Mouse (Mus musculus) forebrain, embryonic 15.5 days (tissue): ENCODE measurements at regions not wholly inside any gene's neighbourhood (a gene's known extent, or its start where the extent isn't known, plus 50 kb on each side); places are given as distances from the start of the nearest gene placed in this dataset.

Experiments used
- ATAC-seq: fragments of 200-750 bp; cut with Nextera tagmentation; replicated peaks from 2 replicates; pipeline ENCODE4 v1.8.0; 2017; ENCODE audit warnings: mild to moderate bottlenecking, moderate TSS enrichment, moderate library complexity
- H3K27ac ChIP-seq: fragments of 300-500 bp; sonication (generic); replicated peaks from 2 replicates; pipeline ENCODE4 v1.5.1; 2015; ENCODE audit warnings: mild to moderate bottlenecking, inconsistent platforms
- H3K27me3 ChIP-seq: fragments of 300-500 bp; sonication (generic); 2 replicates; pipeline ENCODE4 v1.6.1; 2015; ENCODE audit warnings: inconsistent platforms
- H3K36me3 ChIP-seq: fragments of 300-500 bp; sonication (generic); 2 replicates; pipeline ENCODE4 v1.6.1; 2015; ENCODE audit warnings: mild to moderate bottlenecking, inconsistent platforms
- H3K4me1 ChIP-seq: fragments of 300-500 bp; sonication (generic); 2 replicates; pipeline ENCODE4 v1.6.1; 2015; ENCODE audit warnings: inconsistent platforms
- H3K4me2 ChIP-seq: fragments of 300-500 bp; sonication (generic); replicated peaks from 2 replicates; pipeline ENCODE4 v1.6.1; 2015; ENCODE audit warnings: mild to moderate bottlenecking, inconsistent platforms
- H3K4me3 ChIP-seq: fragments of 300-500 bp; sonication (generic); 2 replicates; pipeline ENCODE4 v1.5.1; 2015; ENCODE audit warnings: mild to moderate bottlenecking, inconsistent platforms
- H3K9ac ChIP-seq: fragments of 300-500 bp; sonication (generic); replicated peaks from 2 replicates; pipeline ENCODE4 v1.6.1; 2015; ENCODE audit warnings: mild to moderate bottlenecking, inconsistent platforms
- H3K9me3 ChIP-seq: fragments of 300-500 bp; sonication (generic); 2 replicates; pipeline ENCODE4 v1.6.1; 2016; ENCODE audit warnings: inconsistent platforms
- WGBS: fragments of 180-500 bp; shearing (Covaris S2); methylation state at CpG from one replicate; pipeline ENCODE4 v1.1.7; 2015; ENCODE audit warnings: mixed read lengths; 5-methylcytosine and 5-hydroxymethylcytosine counted together

DNA sequence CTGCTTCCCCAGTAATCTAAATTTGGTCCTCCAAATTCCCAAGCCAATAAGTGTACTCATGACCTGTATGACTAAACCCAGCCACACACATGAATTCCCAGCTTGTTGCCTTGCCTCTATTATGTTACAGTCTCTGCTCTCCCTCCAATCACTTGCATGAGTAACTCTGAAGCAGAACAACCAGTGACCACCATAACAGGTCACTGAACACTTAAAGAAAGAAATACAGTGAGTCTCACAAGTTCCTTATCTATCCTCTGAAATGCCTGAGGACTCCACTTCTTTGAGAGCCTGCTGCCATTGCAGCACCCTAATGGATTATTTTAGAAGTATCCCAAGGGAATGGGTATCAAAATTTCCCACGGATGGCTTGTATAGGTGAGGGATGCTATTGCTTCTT is 909.7 kb downstream of the Sorcs3 start:
- no peak for ATAC-seq
- Histone ChIP-seq H3K9me3 (no peaks in the 10 kb centered on the region), H3K36me3 (no peaks in the 10 kb centered on the region), H3K4me1 (no peaks in the 10 kb centered on the region), H3K27ac (no peak overlapping the region), H3K4me3 (no peak overlapping the region), H3K4me2 (no peak overlapping the region), H3K9ac (no peak overlapping the region), H3K27me3 (no peaks in the 10 kb centered on the region)
- WGBS, result 13% methylated on average over 1 of the region's 1 CpGs

DNA sequence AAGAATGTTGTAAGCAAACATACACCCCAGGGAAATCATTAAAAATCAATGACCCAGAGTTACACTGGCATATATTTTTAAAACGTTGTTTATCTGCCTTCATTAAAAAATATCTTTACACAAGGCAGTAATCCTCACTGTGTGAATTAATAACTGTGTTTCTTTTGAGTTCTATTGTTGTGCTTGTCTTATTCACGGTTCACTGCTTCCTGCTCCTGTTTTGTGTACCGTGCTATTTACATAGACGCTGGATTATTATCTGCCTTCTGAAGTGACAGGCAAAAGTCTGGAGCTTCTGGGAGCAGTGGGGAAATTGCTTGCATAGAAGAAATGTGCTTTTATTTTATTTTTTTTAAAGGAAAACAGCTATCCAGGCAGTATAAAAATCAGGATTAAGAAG is 925.8 kb downstream of the Sorcs3 start:
- H3K4me2 ChIP-seq, result no peak overlapping the region
- H3K4me1 ChIP-seq, result peaks cover 7% of the 10 kb centered on the region; the same call in 1 of the 2 replicates
- H3K27me3 ChIP-seq, result no peaks in the 10 kb centered on the region
- H3K9ac ChIP-seq, result no peak overlapping the region
- ATAC-seq, result no peak
- H3K27ac ChIP-seq, result no peak overlapping the region; the same call in 1 of the 2 replicates
- H3K36me3 ChIP-seq, result no peaks in the 10 kb centered on the region
- no peaks in the 10 kb centered on the region for H3K9me3 ChIP-seq
- H3K4me3 ChIP-seq, result no peak overlapping the region
- WGBS, result 5% methylated on average over 4 of the region's 4 CpGs

DNA sequence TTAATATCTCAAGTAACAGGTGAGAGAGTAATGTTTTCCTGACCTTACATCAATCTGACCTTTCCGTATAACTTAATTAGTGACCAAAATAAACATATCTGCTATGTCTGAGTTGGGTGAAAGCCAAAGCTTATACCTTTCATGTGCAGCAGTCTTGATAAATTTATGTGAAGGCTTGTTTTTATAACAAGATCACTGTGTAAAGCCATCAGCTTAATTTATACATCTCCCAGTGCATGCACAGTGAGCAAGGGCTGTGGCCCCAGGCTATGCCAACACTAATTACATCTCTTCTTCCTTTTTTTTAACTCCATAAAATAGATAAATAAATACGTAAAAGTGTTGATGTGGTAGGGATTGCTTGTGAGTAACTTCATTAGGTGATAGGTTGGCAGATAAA is 966.3 kb downstream of the Sorcs3 start:
- no peak overlapping the region for H3K4me2 ChIP-seq

DNA sequence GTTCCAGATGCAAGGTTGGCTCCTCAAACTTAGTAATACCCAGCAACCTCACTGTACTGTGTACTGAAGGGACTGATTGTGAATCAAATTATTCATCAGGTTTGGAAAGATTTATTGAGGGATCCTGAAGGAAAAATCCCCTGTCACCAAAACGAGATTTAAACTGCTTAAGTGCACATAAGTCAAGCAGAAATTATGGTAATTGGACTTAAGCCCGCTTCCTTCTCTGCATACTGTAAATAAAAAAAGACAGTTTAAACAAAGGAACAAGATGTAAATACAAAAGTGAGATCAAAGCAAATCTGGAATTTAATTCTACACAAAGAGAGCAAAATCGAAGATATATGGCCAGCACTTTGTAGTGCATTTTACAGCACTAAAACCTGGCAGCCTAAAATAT is 1002.1 kb downstream of the Sorcs3 start:
- 47% methylated on average over 3 of the region's 3 CpGs for WGBS
- Histone ChIP-seq H3K27me3 (no peaks in the 10 kb centered on the region), H3K36me3 (no peaks in the 10 kb centered on the region), H3K4me1 (no peaks in the 10 kb centered on the region), H3K9ac (no peak overlapping the region), H3K9me3 (no peaks in the 10 kb centered on the region), H3K4me3 (no peak overlapping the region), H3K27ac (no peak overlapping the region), H3K4me2 (no peak overlapping the region)
- ATAC-seq, result no peak

More for the DNA sequence above, 966.3 kb downstream of the Sorcs3 start:
- Histone ChIP-seq H3K9me3 (no peaks in the 10 kb centered on the region), H3K9ac (no peak overlapping the region), H3K4me1 (no peaks in the 10 kb centered on the region), H3K27me3 (no peaks in the 10 kb centered on the region), H3K4me3 (no peak overlapping the region), H3K36me3 (no peaks in the 10 kb centered on the region), H3K27ac (no peak overlapping the region)
- no peak for ATAC-seq
- 82% methylated on average over 2 of the region's 2 CpGs for WGBS

DNA sequence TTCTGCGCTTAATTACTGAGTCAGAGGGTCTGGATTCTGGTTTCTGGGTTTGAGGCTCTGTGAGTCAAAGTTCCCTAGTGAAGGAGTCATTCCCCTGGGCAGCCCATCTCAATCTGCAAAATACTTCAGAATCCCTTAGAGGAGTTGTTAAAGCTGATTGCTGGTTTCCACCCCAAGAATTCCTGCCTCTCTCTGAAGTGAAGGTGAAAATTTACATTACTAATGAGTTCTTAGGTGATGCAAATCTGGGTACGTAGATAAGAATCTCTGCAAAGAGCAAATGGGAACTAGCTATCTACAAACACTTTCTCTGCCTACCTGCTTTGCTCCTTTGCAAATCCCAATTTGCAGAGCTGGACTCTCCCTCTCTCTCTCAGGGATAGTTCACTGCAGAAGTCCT is 1036.8 kb downstream of the Sorcs3 start:
- no peak overlapping the region for H3K27ac ChIP-seq
- H3K4me1 ChIP-seq, result 0 out of 2 replicates have a peak, but pooled peaks cover 5% of the 10 kb centered on the region
- no peak overlapping the region for H3K4me3 ChIP-seq
- H3K4me2 ChIP-seq, result no peak overlapping the region
- WGBS, result 66% methylated on average over 2 of the region's 2 CpGs
- H3K27me3 ChIP-seq, result no peaks in the 10 kb centered on the region
- H3K9ac ChIP-seq, result no peak overlapping the region
- H3K9me3 ChIP-seq, result no peaks in the 10 kb centered on the region
- no peak for ATAC-seq
- no peaks in the 10 kb centered on the region for H3K36me3 ChIP-seq

DNA sequence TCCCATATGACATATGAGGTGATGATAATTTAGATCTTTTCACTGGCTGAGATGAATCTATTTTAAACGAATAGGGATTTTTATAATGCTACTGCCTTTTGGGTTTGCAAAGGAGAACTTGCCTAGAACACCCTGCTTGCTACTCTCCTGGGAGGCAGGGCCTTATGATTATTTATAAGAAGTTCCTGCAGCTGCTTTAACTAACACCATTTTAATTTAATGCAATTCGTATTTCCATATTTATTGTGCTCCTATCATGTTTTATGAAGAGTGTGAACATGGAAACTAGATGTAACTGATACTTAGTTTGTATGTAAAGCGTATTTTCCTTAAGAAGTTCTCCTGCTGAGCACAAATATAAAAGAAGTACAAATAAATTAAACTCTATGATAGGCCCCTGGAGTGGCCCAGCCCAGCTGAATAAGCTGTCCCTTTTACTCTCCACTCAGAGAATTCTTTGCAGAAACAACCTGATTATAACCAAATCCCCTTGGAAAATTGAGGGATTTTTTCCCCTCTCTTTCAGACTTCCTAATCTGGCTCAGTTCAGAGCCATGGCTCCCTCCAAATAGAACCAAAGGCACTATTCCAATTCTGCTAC is 1039.4 kb downstream of the Sorcs3 start:
- Histone ChIP-seq H3K4me2 (no peak overlapping the region), H3K9me3 (no peaks in the 10 kb centered on the region), H3K9ac (no peak overlapping the region), H3K27ac (no peak overlapping the region), H3K4me3 (no peak overlapping the region), H3K27me3 (no peaks in the 10 kb centered on the region), H3K4me1 (0 out of 2 replicates have a peak, but pooled peaks cover 5% of the 10 kb centered on the region), H3K36me3 (no peaks in the 10 kb centered on the region)
- WGBS, result 38% methylated on average over 3 of the region's 3 CpGs
- ATAC-seq, result peak; percentile 35; the same call in 1 of the 2 replicates

DNA sequence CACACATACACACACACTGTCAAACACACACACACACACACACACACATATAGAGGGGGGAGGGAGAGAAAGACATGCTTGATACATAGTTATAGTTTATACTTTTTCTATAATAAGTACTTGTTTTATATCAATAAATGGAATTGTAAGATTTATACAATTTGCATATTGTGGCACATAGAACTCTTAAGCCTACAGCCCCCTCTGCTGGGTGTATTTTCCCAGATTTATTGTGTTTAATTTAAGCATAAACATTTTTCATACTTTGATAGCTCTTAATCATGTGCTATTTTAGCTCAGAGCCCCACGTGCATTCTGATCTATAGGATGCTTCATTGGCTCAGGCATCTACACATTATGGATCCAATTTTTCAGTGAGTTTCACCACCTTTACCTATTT is 1058.8 kb downstream of the Sorcs3 start:
- 67% methylated on average over 1 of the region's 1 CpGs for WGBS
- Histone ChIP-seq H3K4me2 (no peak overlapping the region), H3K9ac (no peak overlapping the region), H3K4me1 (no peaks in the 10 kb centered on the region; the same call in 1 of the 2 replicates), H3K27ac (no peak overlapping the region), H3K4me3 (no peak overlapping the region), H3K27me3 (no peaks in the 10 kb centered on the region), H3K36me3 (no peaks in the 10 kb centered on the region), H3K9me3 (no peaks in the 10 kb centered on the region)
- no peak for ATAC-seq

DNA sequence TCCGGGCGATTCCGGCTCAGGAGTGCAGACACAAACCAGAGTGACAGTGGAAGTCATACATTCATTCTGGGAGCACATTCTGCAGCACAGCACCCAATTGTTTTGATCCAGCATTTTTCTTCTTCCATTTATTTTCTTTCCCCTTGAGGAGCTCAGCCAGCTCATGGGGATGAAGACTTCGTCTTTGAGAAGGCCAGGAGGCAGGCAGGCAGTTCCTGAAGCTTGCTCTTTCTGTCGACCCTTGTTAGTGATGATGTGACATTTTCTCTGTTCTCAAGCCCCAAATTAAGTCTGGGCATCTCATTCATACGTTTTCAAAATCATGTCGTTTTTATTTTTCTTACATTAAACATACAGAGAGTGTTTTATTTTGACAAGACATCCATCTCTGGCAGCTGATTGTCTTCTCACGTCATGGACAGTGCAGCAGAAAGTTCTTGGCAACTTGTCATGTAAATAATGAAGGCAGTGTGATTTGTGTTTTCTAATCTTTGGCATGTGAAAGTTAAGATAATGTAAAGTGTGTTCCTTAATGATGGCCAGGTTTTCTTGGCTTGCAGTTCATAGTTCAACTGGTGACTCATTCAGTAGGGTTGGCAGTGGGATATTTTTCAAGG is 1062.1 kb downstream of the Sorcs3 start:
- H3K9ac ChIP-seq, result no peak overlapping the region
- no peaks in the 10 kb centered on the region for H3K36me3 ChIP-seq
- no peak for ATAC-seq
- no peak overlapping the region for H3K4me3 ChIP-seq
- no peak overlapping the region for H3K27ac ChIP-seq
- no peak overlapping the region for H3K4me2 ChIP-seq
- no peaks in the 10 kb centered on the region; the same call in 1 of the 2 replicates for H3K4me1 ChIP-seq
- WGBS, result 56% methylated on average over 8 of the region's 8 CpGs
- no peaks in the 10 kb centered on the region for H3K27me3 ChIP-seq
- no peaks in the 10 kb centered on the region for H3K9me3 ChIP-seq

DNA sequence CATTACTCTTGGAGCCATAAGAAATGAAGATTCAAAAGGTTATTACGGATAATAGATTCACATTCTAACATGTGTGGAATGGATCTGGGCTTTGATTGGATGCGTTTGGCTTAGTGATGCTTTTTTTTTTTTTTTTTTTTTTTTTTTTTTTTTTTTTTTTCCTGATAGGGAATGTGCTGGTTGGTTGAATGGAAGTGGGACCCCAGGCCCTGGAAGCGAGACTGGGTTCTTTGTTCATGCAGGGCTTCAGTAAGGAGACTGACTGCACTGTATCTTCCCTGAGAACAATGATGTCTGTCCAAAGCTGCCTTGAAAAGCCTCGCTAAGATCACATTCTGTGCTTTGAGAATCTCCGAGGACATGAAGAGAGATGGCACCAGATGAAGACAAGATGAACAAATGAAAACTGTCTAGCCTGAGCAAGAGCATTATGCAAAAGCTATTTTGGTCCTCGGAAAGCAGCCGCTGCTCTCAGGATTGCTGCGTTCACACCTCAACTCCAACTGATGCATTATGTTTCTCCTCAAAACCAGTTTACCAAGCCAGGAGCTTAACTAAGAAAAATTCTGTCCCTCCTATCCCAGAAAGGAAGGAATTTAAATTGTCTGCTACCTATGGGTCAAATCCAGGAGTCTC is 1076.9 kb downstream of the Sorcs3 start:
- Histone ChIP-seq H3K27ac (no peak overlapping the region), H3K36me3 (no peaks in the 10 kb centered on the region), H3K27me3 (no peaks in the 10 kb centered on the region), H3K4me3 (no peak overlapping the region), H3K9ac (no peak overlapping the region), H3K4me2 (no peak overlapping the region), H3K9me3 (no peaks in the 10 kb centered on the region), H3K4me1 (no peaks in the 10 kb centered on the region)
- ATAC-seq, result no peak
- 63% methylated on average over 8 of the region's 8 CpGs for WGBS

DNA sequence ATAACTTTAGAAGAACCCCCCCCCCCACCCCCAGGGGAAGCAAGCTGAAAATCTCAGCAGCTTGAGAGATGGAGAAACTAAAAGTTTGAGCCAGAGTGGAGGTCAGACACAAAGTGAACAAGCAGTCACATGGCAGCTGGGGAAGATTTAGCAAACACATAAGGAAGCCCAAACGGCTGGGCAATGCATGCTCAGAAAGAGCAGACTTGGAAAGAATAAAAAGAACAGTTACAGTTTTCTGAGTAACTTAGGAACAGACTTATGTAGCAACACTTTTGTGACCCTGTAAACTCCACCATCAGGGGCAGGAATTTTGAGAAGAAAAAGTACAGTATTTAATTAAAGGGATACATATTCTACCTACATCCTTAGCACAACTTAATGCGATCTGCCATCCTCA is 1089.2 kb downstream of the Sorcs3 start:
- no peak for ATAC-seq
- WGBS, result 75% methylated on average over 2 of the region's 2 CpGs
- Histone ChIP-seq H3K27ac (no peak overlapping the region), H3K4me1 (peaks cover 16% of the 10 kb centered on the region), H3K36me3 (no peaks in the 10 kb centered on the region), H3K4me3 (no peak overlapping the region), H3K9me3 (no peaks in the 10 kb centered on the region), H3K27me3 (no peaks in the 10 kb centered on the region), H3K9ac (no peak overlapping the region), H3K4me2 (no peak overlapping the region)

DNA sequence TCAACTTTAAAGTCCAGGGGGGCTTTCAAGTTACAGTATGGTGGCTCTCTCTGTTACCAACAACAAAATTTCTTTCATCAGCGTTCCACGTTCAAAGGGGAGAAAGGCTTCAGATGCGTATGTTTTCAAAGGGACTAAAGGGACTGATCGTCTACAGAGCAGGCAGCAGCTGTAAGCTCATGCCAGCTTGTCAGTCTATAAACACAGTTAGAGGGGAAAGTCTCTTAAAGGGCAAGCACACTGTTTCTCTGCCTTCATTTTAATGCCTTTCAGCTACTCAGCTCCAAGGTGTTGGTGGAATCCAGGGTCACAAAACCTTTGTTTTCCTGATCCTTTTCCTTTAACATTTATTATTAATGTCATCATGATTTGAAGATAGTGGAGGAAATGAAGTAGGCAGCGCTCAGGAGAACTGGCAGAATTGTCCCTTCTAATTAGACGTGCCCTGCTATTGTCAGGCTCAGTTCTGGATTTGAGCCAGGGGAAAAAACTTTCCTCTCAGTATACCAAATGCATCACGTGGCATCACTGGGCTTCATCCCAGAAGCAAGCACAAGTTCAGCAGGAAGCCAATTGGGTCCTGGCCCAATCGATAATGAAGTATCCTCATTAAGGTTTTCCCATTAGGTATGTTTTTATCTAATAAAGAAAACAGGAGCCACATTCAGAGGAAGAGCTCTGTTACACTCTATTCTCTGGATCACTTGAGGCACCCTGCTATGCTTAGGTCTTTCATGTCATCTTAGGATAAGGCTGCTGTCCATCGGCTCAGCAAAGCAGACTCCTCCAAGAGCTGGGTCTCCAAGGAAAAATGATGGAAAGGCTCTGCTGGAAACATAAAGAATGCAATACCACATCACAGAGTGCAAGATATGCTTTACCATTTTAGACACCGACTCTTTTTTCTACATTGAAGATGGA is 1093.8 kb downstream of the Sorcs3 start:
- Histone ChIP-seq H3K4me2 (peak overlapping the region; percentile 29), H3K27me3 (no peaks in the 10 kb centered on the region), H3K4me1 (peaks cover 29% of the 10 kb centered on the region), H3K27ac (peak overlapping the region; percentile 61), H3K9ac (no peak overlapping the region), H3K9me3 (no peaks in the 10 kb centered on the region), H3K4me3 (no peak overlapping the region), H3K36me3 (no peaks in the 10 kb centered on the region)
- ATAC-seq, result peak; percentile 86
- WGBS, result 5% methylated on average over 10 of the region's 10 CpGs
